Mouse (Mus musculus) spleen, adult 2 months (tissue): Measurements from ENCODE around the gene Fbln2. TPM values are rescaled to one million over a fixed set of nuclear protein-coding genes. Genes with fewer than 3 reads are reported as not detected.

Experiments
- DNase-seq, 2 experiments: peaks; one replicate each; pipeline versions ENCODE4 v3.0.0 to v3.0.0-alpha.2; 2012 to 2021; ENCODE audit warnings: low spot score in 2 of 2, low read depth in 1 of 2
- H3K27ac ChIP-seq: fragments of 200-500 bp; 2 replicates; pipeline ENCODE4 v1.5.1; 2012; ENCODE audit warnings: low read length, inconsistent platforms; ENCODE audit not compliant: insufficient read depth
- H3K27me3 ChIP-seq: fragments of 200-500 bp; 2 replicates; pipeline ENCODE4 v1.6.1; 2012; ENCODE audit warnings: mild to moderate bottlenecking, moderate library complexity, low read length, inconsistent platforms; ENCODE audit not compliant: control insufficient read depth, insufficient read depth
- H3K36me3 ChIP-seq: fragments of 200-500 bp; 2 replicates; pipeline ENCODE4 v1.6.1; 2012; ENCODE audit warnings: mild to moderate bottlenecking, low read length, inconsistent platforms; ENCODE audit not compliant: control insufficient read depth, insufficient read depth
- H3K4me1 ChIP-seq: fragments of 200-500 bp; 2 replicates; pipeline ENCODE4 v1.6.1; 2011; ENCODE audit warnings: inconsistent platforms; ENCODE audit not compliant: control insufficient read depth, insufficient read depth, insufficient read length
- H3K4me3 ChIP-seq: fragments of 200-500 bp; 2 replicates; pipeline ENCODE4 v1.5.1; 2011; ENCODE audit warnings: mild to moderate bottlenecking, inconsistent platforms; ENCODE audit not compliant: insufficient read depth, insufficient read length; ENCODE audit errors: extremely low read depth
- CTCF ChIP-seq: fragments of 200-500 bp; IDR thresholded peaks from 2 replicates; pipeline ENCODE4 v1.5.1; 2011; ENCODE audit warnings: mild to moderate bottlenecking, inconsistent platforms; ENCODE audit not compliant: insufficient read depth, insufficient read length, insufficient replicate concordance; ENCODE audit errors: extremely low read depth
- POLR2A ChIP-seq: fragments of 200-500 bp; IDR thresholded peaks from 2 replicates; pipeline ENCODE4 v1.6.1; 2011; ENCODE audit warnings: low read depth, low read length, inconsistent platforms
- WGBS: fragments of 180-500 bp; shearing (Covaris S2); methylation state at CpG from one replicate; pipeline ENCODE4 v1.1.7; 2018; 5-methylcytosine and 5-hydroxymethylcytosine counted together
- polyA plus RNA-seq: library from polyadenylated mRNA; depleted of rRNA; stranded (reverse); fragments of >200 nt; gene quantifications from 2 replicates; pipeline ENCODE4 v1.2.3, GENCODE M21; 2012

Fbln2 gene
- polyA plus RNA-seq, 1 experiment: 12.0 TPM

- H3K27me3 ChIP-seq: no peaks in the 10 kb centered on the region
- H3K4me1 ChIP-seq: no peaks in the 10 kb centered on the region
- WGBS: 71% methylated on average over 3 of the region's 3 CpGs
- no peaks in the 10 kb centered on the region for H3K36me3 ChIP-seq
- no peak overlapping the region for H3K4me3 ChIP-seq
- no peak overlapping the region for H3K27ac ChIP-seq
- no peak for TF ChIP-seq CTCF
- TF ChIP-seq POLR2A: no peak
- no peak for DNase-seq
Observed at GRCm38 (mm10) chr6:91184776-91185175, 27.5 kb upstream of the Fbln2 start.

GRCm38 (mm10) chr6:91185502-91185901, 26.8 kb upstream of the Fbln2 start:
- DNase-seq: no peak
- Histone ChIP-seq H3K27ac (no peak overlapping the region), H3K27me3 (no peaks in the 10 kb centered on the region), H3K36me3 (no peaks in the 10 kb centered on the region), H3K4me3 (no peak overlapping the region), H3K4me1 (no peaks in the 10 kb centered on the region)
- TF ChIP-seq POLR2A (no peak), CTCF (no peak)
- WGBS: 93% methylated on average over 5 of the region's 5 CpGs

GRCm38 (mm10) chr6:91186161-91186931, 25.9 kb upstream of the Fbln2 start:
- 61% methylated on average over 4 of the region's 4 CpGs for WGBS
- no peaks in the 10 kb centered on the region for H3K27me3 ChIP-seq
- H3K27ac ChIP-seq: no peak overlapping the region
- DNase-seq: peak in 1 of 2 experiments; percentile 7
- TF ChIP-seq CTCF (peak; percentile 76; the same call in 1 of the 2 replicates), POLR2A (no peak)
- H3K4me1 ChIP-seq: no peaks in the 10 kb centered on the region
- H3K36me3 ChIP-seq: no peaks in the 10 kb centered on the region
- H3K4me3 ChIP-seq: no peak overlapping the region

GRCm38 (mm10) chr6:91186934-91187333, 25.3 kb upstream of the Fbln2 start:
- no peak for TF ChIP-seq POLR2A
- no peaks in the 10 kb centered on the region for H3K27me3 ChIP-seq
- no peaks in the 10 kb centered on the region for H3K36me3 ChIP-seq
- no peak overlapping the region for H3K27ac ChIP-seq
- no peak for DNase-seq
- WGBS: 80% methylated on average over 6 of the region's 6 CpGs
- no peaks in the 10 kb centered on the region for H3K4me1 ChIP-seq
- H3K4me3 ChIP-seq: no peak overlapping the region

- no peaks in the 10 kb centered on the region for H3K36me3 ChIP-seq
- DNase-seq: no peak
- WGBS: 67% methylated on average over 3 of the region's 3 CpGs
- H3K27ac ChIP-seq: no peak overlapping the region
- no peaks in the 10 kb centered on the region for H3K27me3 ChIP-seq
- no peaks in the 10 kb centered on the region for H3K4me1 ChIP-seq
- no peak overlapping the region for H3K4me3 ChIP-seq
- TF ChIP-seq POLR2A (no peak), CTCF (no peak)
Observed at GRCm38 (mm10) chr6:91187871-91188270, 24.4 kb upstream of the Fbln2 start.

GRCm38 (mm10) chr6:91189971-91190370, 22.3 kb upstream of the Fbln2 start:
- 87% methylated on average over 6 of the region's 6 CpGs for WGBS
- no peaks in the 10 kb centered on the region for H3K4me1 ChIP-seq
- no peaks in the 10 kb centered on the region for H3K27me3 ChIP-seq
- H3K36me3 ChIP-seq: no peaks in the 10 kb centered on the region
- no peak for DNase-seq
- no peak overlapping the region for H3K27ac ChIP-seq
- TF ChIP-seq CTCF: no peak
- H3K4me3 ChIP-seq: no peak overlapping the region

GRCm38 (mm10) chr6:91191465-91191864, 20.8 kb upstream of the Fbln2 start:
- Histone ChIP-seq H3K36me3 (no peaks in the 10 kb centered on the region), H3K4me3 (no peak overlapping the region), H3K4me1 (no peaks in the 10 kb centered on the region), H3K27me3 (no peaks in the 10 kb centered on the region), H3K27ac (no peak overlapping the region)
- DNase-seq: no peak
- 73% methylated on average over 2 of the region's 2 CpGs for WGBS
- TF ChIP-seq CTCF (no peak), POLR2A (no peak)
